Mouse (Mus musculus) adrenal gland, adult (tissue): ENCODE measurements around the gene Mmp9.
A peak's percentile ranks its signal among the peaks of the same experiment; 100 is the strongest.

ENCODE experiments used
- DNase-seq, 2 experiments: peaks; one replicate each; pipeline ENCODE4 v3.0.0; 2022 to 2023; ENCODE audit warnings: low spot score in 1 of 2; ENCODE audit not compliant: inconsistent age in 2 of 2

Gene Mmp9

GRCm38 (mm10) chr2:164940140-164940830, at the start of gene Mmp9:
TSS of gene Mmp9 (plus strand) at chr2:164940780.
- no peak for DNase-seq

GRCm38 (mm10) chr2:164891056-164891834, 49.3 kb upstream of the Mmp9 start:
- DNase-seq = peak in 1 of 2 experiments; percentile 43

- DNase-seq = peak in 1 of 2 experiments; percentile 47
Measured at GRCm38 (mm10) chr2:164891908-164892695, 48.5 kb upstream of the Mmp9 start.

- DNase-seq = no peak
Measured at GRCm38 (mm10) chr2:164892696-164893216, 47.8 kb upstream of the Mmp9 start.

GRCm38 (mm10) chr2:164894048-164894447, 46.5 kb upstream of the Mmp9 start:
- peak; percentile 68 to 75 for DNase-seq

- DNase-seq = peak in 1 of 2 experiments; percentile 53
Measured at GRCm38 (mm10) chr2:164894644-164895043, 45.9 kb upstream of the Mmp9 start.

GRCm38 (mm10) chr2:164895885-164896284, 44.7 kb upstream of the Mmp9 start:
- no peak for DNase-seq

GRCm38 (mm10) chr2:164898008-164898407, 42.6 kb upstream of the Mmp9 start:
- DNase-seq = no peak

GRCm38 (mm10) chr2:164899034-164899433, 41.5 kb upstream of the Mmp9 start:
- no peak for DNase-seq

- no peak for DNase-seq
Measured at GRCm38 (mm10) chr2:164899723-164900459, 40.7 kb upstream of the Mmp9 start.

GRCm38 (mm10) chr2:164901380-164901779, 39.2 kb upstream of the Mmp9 start:
- no peak for DNase-seq

- no peak for DNase-seq
Measured at GRCm38 (mm10) chr2:164903496-164903895, 37.1 kb upstream of the Mmp9 start.

- DNase-seq = no peak
Measured at GRCm38 (mm10) chr2:164906071-164906470, 34.5 kb upstream of the Mmp9 start.

GRCm38 (mm10) chr2:164907511-164907910, 33.1 kb upstream of the Mmp9 start:
- DNase-seq = no peak

- no peak for DNase-seq
Measured at GRCm38 (mm10) chr2:164908011-164908410, 32.6 kb upstream of the Mmp9 start.

- no peak for DNase-seq
Measured at GRCm38 (mm10) chr2:164909100-164909499, 31.5 kb upstream of the Mmp9 start.

- DNase-seq = peak in 1 of 2 experiments; percentile 77
Measured at GRCm38 (mm10) chr2:164909542-164909941, 31.0 kb upstream of the Mmp9 start.

GRCm38 (mm10) chr2:164910360-164911061, 30.1 kb upstream of the Mmp9 start:
- no peak for DNase-seq

GRCm38 (mm10) chr2:164911086-164912048, 29.2 kb upstream of the Mmp9 start, which contains the start of gene Zfp335:
TSS of gene Zfp335 (minus strand) at chr2:164911757.
- DNase-seq = peak; percentile 96 to 99
